Mouse (Mus musculus): ENCODE measurements around the gene Siglecf.

Gene Siglecf

GRCm38 (mm10) chr7:43392349-43393121, 41.4 kb downstream of the Siglecf start:
- no peak for DNase-seq

- no peak for DNase-seq
Measured at GRCm38 (mm10) chr7:43399501-43399900, 48.4 kb downstream of the Siglecf start.

- no peak for DNase-seq
Measured at GRCm38 (mm10) chr7:43402718-43403117, 51.6 kb downstream of the Siglecf start.

GRCm38 (mm10) chr7:43407573-43407972, 56.4 kb downstream of the Siglecf start:
- DNase-seq = no peak

GRCm38 (mm10) chr7:43408131-43408553, 57.0 kb downstream of the Siglecf start, which contains the start of gene Siglecg:
Gene Siglecg (plus strand): TSS chr7:43408204.
- no peak for DNase-seq

DNA sequence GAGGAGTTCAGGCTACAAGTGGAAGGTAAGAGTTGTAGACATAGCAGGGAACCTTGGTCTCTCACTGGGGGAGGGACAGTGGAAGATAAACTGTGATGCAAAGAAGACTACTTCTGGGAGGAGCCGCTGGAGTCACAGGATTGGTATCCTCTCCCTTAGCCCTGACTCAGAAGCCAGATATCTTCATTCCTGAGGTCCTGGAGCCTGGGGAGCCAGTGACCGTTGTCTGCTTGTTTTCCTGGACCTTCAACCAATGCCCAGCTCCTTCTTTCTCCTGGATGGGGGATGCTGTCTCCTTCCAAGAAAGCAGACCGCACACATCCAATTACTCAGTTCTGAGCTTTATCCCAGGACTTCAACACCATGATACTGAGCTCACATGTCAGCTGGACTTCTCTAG, 57.9 kb downstream of the Siglecf start:
- DNase-seq = no peak

Measured in cerebellum, postnatal 14 days (tissue).